Mouse (Mus musculus): ENCODE measurements around the gene Hykk.
"Not testable (repeated sequence)": the region's sequence is repeated elsewhere in the genome, so short reads cannot be mapped to it uniquely, and the experiment has no call there.

Gene Hykk

DNA sequence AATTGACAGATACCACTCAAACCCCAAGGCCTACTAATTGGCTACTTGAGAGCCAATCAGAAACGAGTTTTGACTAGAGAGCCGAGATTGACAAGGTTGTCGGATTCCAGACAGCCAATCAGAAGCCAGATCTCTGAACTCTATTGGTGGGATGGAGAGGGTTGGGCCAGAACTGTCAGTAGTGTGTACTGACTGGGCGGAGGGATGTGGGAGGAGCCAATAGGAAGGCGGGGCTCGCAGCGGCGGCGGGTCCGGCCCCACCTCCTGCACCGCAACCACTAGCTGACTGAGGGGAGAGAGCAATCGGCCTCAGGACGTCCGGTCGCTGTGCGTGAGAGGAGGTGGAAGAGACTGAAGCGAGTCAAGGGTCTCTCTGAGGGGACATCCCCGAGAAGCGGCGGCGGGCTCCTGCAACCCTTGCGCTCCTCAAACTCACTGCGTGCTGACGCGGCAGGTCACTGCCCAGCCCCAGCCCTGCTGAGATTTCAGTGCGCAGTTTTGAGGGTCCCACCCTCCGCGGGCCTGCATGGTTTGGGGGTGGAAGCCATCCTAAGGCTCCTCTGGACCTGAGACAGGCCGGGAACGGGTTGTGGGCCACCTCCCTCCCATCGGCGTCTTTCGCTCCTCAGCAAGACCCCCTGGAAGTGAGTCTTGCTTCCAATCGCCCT is at the start of gene Hykk:
Hykk (plus strand) TSS at position 274 of the 668 bp plus-strand sequence.
- DNase-seq = peak; percentile 94 to 97

DNA sequence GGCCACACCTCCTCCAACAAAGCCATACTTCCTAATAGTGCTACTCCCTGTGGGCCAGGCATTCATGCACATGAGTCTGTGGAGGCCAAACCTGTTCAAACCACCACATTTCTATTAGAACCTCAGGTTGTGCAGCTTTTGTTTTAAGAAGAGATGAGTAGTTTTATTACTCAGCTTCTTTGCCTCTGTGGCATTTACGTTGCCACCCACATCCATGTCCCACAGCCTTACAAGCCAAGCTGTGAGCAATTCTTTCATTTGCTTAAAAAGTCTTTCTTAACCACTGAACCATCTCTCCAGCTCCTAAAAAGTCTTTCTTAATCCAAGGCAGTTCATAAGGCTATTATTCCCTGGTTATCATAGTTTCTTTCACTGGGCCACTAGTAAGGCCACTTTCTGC is 38.3 kb upstream of the Hykk start:
- no peak for DNase-seq

DNA sequence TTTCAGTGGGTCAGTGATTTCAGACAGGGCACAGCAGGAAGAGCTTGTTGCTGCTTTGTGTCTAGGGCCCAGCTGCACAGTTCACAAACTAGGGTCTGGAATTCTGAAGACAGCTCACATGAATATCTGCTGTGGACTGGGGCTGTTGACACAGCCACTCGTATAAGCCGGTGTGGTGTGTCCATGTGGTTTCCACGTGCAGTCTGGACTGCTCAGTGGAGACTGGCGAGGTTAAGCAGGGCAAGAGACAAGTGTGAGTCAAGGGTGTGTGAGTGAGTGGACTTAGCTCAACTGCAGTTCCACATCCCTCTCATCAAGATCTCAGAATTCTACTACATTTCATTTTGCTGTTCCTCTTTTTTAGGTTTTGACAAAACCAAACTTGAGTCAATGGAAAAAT is 25.0 kb upstream of the Hykk start:
- peak in 1 of 2 experiments; percentile 35 for DNase-seq

DNA sequence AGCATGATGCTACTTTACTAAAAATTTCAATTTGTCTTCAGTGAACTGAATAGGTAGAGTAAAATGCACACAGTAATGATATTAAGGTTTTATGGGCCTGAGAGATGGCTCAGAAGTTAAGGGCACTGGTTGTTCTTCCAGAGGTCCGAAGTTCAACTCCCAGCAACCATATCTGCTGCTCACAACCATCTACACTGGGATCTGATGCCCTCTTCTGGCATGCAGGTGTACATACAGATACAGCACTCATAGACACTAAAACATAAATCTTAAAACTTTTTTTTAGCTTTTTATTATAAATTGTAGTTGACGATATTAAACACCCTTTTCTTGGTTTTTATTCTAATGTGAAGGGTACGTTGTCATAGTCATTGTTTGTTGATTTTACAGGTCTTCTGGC is 20.0 kb upstream of the Hykk start:
- DNase-seq = no peak

DNA sequence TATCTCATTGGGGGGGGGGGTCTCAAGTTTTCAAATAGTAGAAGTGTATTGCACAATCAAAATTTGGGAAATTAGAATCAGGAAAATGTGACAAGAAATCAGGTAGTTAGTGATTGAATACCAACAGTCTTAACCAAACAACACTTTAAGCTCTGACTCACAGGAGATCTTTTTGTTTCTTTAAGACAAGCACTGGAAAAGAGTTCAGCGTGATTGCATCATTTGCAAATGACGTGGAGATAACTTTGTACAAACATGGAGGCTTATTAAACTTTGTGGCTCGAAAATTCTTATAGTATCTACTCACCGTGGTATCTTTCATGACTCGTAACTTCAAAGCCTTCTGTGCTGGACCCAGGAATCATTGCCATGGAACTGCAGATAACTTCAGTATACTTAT is 7.6 kb upstream of the Hykk start:
- no peak for DNase-seq

DNA sequence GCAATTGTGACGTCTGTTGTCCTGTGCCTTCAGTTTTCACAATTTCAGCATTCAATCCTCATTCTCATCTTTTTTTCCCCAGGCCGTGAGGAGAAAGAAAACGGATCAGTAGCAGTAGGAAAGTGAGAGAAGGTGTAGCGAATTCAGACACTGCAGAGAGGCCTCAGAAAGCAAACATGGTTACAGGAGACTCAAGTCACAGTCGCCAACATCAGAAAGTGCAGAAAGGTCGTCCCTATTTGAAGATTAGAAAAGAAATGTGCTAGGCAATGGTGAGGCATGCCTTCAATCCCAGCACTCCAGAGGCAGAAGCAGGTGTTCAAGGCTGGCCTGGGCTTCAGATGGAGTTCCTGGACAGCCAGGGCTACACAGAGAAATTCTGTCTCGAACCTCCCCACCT is 1.5 kb upstream of the Hykk start:
- no peak for DNase-seq

DNA sequence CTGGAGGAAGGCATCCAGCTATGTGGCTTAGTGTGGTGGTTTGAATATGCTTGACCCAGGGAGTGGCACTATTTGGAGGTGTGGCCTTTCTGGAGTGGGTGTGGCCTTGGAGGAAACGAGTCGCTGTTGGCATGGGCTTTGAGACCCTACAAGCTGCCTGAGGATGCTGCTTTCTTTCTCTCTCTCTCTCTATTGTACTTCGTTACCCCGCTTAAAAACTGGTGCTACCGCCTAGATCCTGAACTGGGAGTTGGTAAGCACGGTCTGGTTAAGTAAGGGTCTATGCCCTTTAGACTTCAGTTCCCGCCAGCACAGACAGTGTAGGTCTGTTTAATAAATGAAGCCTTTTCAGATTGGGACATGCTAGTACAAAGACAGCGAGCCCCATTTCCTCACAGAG is 682 bp upstream of the Hykk start:
- DNase-seq = no peak

DNA sequence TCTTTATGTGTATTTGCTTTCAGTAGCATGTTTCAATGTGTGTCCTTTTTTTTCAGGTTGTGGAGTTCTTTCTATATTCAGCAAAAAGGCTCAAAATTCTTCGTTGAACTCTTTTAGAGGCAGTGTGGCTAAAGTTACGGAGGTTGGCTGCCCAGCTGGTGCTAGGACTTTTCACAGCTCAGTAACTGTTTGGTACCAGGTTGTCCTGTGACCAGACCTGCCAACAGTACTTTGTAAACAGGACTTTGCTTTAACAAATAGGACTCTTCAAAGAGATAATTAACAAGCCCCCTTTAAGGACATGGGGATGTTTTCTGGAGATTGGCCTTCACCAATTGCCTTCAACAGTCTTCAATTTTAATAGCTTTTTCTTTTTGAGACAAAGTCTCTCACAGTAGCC is 1.1 kb downstream of the Hykk start:
- peak; percentile 29 to 66 for DNase-seq

DNA sequence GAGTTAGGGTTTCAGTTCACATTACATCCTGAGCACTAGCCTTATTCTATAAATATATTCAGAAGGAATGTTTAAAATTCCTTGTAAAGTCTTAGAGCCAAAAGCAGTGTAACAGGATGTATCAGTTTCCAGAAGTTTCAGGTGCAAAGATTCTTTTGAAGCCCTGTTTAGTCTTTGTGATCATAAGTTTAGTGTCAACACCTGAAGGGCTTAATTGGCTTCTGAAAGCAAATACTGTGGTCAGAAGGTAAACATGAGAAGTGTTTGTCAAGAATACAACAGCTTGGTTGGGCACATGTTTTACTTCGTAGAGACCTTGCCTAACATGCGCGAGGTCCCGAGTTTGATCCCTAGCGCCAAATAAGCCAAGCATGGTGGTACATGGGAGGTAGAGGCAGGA is 1.7 kb downstream of the Hykk start:
- DNase-seq = no peak

DNA sequence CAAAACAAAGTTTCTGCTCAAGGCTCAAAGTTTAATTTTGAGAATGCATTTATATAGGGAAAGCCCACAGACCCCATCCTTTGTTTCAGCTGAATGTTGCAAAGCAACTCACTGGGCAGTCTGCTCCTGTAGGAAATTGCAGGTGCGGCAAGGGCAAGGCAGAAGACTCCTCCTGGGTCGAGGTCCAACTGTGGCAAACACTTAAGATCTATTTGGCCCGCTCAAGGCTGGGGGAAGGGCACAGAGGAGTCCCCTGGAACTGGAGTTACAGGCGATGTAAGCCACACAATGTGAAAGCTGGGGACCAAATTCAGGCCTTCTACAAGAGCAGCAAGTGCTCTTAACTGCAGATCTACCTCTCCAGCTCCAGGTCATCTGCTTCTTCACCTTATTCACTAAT is 2.9 kb downstream of the Hykk start:
- peak; percentile 64 to 85 for DNase-seq

DNA sequence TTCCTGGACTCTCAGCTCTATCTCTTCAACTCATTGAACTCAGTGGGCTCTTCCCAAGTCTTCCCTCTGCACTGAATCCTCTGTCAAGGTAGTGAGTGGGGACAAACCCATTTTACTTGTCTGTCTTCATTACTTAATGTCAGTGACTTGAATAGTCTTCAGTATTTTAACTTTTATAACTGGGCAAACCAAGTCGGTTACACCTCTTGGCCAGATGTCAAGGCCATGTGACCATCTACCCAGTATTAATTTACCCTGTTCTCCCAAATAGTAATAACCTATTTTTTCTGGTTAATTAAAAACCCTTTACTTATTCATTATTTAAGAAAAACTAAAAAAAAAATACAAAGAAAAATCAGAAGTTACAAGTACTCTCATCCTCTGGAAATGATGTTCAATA is 13.7 kb downstream of the Hykk start:
- peak; percentile 67 to 70 for DNase-seq

DNA sequence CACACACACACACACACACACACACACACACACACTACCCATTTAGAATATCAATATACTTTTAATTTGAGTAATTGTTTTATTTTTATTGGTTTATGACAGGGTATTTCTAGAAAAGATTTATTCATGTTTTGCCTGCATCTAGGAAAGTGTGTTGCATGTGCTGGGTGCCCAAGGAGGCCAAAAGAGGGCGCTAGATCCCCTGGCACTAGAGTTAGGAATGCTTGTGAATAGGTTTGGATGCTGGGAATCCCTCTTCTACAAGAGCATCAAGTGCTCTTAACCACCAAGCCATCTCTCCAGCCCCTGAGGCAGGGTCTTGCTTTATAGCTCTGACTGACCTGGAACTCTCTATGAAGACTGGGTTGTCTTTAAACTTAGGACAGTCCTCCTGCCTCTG is 14.7 kb downstream of the Hykk start:
- peak in 1 of 2 experiments; percentile 22 for DNase-seq

DNA sequence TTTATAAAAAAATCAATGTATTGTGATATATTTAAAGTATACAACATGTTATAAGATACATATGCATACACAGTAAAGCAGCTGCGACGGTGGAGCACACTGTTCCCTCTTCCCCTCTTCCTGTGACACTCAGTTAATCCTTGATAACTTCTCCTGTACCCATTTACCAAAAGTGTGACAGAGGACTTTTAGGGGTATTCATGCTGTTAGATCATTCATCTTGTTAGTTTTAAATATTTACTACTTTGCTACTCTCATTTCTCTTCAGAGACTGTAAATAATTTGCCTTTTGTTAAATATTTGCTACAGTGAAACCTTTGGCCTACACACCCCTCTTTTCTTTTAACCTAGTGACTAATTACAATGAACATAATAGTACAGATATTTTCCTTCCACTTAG is 15.3 kb downstream of the Hykk start:
- peak in 1 of 2 experiments; percentile 50 for DNase-seq

DNA sequence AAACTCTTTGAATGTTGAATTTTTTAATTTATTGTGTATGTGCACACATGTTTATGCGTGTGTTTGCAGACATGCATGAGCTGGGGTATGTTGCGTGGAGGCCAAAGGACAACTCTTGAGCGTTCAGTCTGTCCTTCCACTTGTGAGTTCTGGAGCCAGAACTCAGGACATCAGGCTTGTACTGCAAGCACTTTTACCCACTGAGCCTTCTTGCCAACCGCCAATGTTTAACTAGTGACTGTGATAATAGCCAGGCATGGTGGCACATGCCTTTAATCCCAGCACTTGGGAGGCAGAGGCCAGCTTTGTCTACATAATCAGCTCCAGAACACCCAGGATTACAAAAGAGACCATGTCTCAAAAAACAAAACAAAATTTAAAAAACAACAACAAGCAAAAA is 25.0 kb downstream of the Hykk start:
- peak; percentile 41 to 68 for DNase-seq

DNA sequence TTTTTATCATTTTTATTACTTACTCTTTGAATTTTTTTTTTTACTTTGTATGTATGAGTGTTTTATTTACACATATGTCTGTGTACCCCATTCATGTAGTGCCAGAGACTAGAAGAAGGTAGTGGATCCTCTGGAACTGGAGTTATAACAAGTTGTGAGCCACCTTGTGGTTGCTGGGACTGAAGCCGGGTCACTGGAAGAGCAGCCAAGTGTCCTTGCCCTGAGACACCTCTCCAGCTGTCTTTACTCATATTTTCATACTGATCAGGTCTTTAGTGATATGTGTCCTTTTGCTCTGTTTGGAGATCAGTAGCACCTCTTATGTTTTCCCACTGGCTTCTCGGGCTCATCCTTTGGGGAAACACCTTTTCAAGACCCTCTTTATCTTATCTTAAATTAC is 27.4 kb downstream of the Hykk start:
- DNase-seq = no peak

DNA sequence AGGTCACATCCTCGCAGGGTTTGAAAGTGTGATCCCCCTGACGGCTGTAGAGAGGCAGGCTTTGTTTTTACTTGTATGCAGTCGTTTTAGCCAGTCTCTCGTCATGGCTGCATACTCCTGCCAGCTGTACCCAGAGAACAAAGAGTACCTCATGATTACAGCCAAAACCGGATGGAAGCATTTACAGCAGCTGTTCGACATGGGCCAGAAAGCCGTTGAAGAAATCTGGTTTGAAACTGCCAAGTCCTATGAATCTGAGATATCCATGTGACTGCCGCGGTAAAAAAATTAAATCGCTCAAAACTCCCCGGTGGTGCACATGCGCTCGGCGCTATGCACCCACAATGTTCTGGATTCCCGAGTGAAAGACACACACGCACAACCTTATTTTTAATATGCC is 29.2 kb downstream of the Hykk start:
- DNase-seq = no peak

DNA sequence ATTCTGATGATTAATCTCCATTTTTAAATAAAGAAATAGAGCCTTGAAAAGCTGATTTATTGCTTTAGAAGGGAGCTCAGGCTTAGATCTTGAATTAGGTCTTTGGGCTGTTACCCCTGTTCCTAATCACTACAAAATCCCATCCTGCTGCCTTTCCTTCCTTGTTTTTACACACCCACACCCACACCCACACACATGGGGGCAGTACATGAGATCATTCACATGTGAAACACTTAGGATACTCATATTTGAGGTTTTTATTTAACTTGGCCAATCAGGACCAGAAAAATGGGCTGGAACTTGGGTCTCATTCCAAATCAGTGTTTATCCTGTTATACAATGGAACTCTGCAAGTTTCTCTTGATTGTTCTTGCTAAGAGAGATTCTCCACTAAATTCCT is 32.4 kb downstream of the Hykk start:
- DNase-seq = no peak

DNA sequence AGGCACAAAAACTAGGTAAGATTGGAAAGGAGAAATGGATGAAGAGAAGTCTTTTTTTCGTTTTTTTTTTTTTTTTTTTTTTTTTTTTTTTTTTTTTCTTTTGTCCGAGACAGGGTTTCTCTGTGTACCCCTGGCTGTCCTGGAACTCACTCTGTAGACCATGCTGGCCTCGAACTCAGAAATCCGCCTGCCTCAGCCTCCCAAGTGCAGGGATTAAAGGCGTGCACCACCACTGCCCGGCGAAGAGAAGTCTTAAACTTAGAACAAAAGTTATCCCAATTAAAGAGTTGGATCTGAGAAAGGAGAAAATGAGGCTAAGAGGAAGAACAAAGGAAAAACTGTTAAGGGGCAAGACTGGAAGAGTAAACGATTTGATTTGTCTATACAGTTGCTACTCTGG is 33.1 kb downstream of the Hykk start:
- DNase-seq = not testable (repeated sequence)

DNA sequence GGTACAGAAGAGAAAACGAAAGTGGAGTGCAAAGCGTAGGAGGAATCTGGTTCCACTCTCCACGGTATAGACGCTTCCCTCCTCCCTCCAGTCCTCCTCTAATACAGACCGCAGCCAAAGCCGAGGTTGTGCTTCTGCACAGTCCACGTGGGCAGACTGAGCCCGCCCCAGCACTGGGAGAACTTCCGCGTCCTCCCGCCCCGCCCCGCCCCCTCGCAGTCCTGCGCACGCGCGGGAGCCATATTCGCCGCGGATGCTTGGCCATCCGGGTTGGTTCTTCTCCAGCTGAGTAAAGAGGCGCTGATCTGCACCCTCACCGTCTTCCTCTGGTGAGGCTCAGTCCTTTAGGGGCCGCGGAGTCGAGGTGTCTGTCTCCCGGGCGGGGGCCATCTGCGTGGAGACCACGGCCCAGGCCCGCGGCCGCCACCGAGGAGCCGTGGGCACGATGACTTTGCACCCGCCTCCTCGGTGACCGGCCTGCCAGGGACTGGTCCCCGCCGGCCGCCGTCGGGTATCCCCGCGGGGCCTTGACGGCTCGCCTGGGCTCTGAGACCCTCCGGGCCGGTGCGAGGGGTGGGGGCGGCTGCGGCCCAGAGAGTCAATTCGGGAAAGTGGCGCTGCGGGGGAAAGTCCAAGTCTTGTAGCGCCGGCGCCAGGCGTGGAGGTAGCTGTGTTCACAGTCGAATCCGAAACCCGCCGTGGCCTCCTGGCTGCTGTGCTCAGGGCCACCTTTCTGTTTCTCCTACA is 33.7 kb downstream of the Hykk start, which contains the start of the genes Psma4 and AY074887:
Psma4 (plus strand) TSS at position 216 of the 747 bp plus-strand sequence.
AY074887 (minus strand) TSS at position 424 of the 747 bp plus-strand sequence.
- peak; percentile 92 to 95 for DNase-seq

DNA sequence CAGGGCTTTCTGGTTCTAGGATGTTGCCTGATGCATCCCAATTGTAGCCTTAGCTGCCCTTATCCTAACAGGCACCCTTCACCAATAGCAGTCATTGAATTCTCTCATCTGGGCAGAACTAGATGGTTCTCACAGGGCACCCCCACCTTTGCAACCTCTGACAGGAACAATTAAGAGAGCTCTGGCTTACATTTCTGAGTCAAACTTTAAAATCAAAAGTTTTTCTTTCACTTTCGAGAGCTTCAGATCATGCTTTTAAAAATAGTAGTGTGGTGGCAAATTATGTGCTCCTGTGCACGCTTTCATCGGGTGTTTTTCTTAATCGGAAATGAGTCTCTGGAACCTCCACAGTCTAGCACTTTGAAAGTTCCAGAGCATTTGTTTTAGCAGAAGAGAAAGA is 44.0 kb downstream of the Hykk start:
- no peak for DNase-seq

DNA sequence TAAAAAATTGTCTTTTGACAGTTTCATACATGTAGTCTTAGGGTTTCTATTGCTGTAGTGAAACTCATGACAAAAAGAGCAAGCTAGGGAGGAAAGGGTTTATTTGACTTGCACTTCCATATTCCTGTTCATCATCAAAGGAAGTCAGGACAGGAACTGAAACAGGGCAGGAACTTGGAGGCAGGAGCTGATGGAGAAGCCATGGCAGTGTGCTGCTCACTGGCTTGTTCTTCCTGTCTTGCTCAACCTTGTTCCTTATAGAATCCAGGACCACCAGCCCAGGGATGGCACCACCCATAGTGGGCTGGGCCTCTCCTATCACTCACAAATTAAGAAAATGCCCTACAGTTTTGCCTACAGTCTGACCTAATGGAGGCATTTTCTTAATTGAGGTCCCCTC is 46.6 kb downstream of the Hykk start:
- DNase-seq = no peak

DNA sequence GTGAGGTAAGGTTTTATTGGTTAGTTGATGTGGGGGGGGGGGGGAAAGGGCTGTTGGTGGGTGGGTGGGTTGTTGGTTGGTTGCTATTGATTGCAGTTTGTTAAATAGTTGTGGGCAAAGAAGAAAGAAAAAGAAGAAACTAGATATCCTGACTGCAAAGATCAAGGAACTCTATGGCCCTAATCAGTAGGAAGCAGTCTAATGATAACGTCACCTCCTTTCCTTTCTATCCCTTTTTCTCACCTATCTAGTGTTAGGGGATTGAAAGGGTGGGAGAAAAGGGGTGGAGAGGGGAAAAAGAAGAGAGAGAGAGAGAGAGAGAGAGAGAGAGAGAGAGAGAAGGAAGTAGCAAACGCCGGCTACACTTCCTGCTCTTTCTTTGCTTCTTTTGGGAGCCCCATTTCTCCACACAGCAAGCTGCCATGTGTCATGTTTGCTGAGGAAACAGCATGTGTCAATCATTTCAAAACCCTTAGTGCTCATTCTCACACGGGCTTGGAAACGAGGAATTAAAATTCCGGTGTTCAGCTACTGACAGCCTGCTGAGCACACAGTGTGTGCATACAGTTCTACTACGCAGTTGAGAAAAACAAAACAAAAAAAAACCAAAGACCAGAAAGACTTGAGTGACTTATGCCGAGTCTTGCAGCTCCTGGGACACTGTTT is 53.0 kb downstream of the Hykk start:
- no peak for DNase-seq

DNA sequence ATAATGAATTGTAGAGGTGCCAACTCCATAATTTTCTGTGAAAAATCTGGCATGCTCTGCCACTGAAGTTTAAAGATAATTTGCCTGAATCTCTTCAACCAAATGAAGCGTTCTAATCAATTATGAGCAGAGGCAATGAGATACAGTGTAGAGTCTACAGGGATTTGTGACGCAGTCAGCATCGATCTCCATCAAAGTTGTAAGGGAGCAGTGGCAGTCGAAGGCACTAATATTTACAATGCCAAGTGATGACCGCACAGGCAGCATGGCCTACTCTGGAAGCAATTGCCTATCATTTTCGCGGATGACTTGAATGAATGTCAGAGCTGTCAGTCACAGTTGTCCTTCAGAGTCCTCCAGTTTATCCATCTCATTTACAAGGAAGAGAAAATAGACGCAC is 63.6 kb downstream of the Hykk start, which contains the start of gene Chrna5:
Chrna5 (plus strand) TSS at position 207 of the 400 bp plus-strand sequence.
- no peak for DNase-seq
